Mouse (Mus musculus): ENCODE results near the gene Gm28048.

- TF ChIP-seq CTCF (IDR thresholded peaks at IDR 0.05; ENCODE audit: borderline replicate concordance, insufficient read depth, low read depth, low read length) (no peak), POLR2A (IDR thresholded peaks at IDR 0.05; ENCODE audit: borderline replicate concordance, insufficient read depth, low read length) (no peak)
Observed at GRCm38 (mm10) chr11:22985510-22985909, 3.6 kb upstream of the Gm28048 start.

All from cerebellum, adult 2 months (tissue).